Mouse (Mus musculus) common myeloid progenitor, adult 5-6 weeks (primary cell): ENCODE data around the gene Slc46a1. TPM values are rescaled to one million over a fixed set of nuclear protein-coding genes. Genes with fewer than 3 reads are reported as not detected.

Experiments
- ATAC-seq: replicated peaks from 2 replicates; pipeline ENCODE4 v1.8.0; 2016; ENCODE audit warnings: low read depth, mild to moderate bottlenecking, moderate TSS enrichment, inconsistent platforms; ENCODE audit not compliant: poor library complexity, severe bottlenecking
- total RNA-seq: library from RNA; stranded (forward); fragments of 200-1000, 187-1606 nt; gene quantifications from 2 replicates; pipeline ENCODE4 v1.2.3, GENCODE M21; 2017

Slc46a1 gene
- total RNA-seq, 1 experiment from 2014 or later: 2.7 TPM

DNA sequence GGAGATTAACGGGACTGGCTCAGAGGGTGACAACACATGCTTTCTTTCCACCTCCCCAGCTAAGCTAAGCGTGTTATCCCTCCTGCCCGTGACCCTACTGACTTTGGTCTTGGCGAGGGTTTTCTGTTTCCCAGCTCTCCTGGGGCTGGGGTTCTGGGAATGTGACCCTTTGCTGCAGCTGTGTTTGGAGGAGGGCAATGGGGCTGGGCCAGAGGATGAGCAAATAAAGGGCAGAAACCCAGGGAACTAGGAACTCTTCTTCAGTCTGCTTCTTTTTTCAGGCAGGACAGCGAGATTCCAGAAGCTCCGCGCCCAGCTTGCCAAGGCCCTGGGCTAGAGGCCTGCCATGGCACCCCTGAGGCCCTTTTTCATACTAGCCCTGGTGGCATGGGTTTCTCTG is 33.5 kb downstream of the Slc46a1 start, which contains the start of gene Vtn:
Gene Vtn (plus strand): TSS at position 88 of the 400 bp plus-strand sequence.
- ATAC-seq: no peak

DNA sequence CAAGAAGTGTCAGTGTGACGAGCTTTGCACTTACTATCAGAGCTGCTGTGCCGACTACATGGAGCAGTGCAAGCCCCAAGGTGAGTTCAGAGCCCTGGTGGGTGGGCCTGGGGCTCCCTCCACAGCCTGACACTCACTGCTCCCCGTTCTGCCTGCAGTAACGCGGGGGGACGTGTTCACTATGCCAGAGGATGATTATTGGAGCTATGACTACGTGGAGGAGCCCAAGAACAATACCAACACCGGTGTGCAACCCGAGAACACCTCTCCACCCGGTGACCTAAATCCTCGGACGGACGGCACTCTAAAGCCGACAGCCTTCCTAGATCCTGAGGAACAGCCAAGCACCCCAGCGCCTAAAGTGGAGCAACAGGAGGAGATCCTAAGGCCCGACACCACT is 34.0 kb downstream of the Slc46a1 start:
- no peak for ATAC-seq

DNA sequence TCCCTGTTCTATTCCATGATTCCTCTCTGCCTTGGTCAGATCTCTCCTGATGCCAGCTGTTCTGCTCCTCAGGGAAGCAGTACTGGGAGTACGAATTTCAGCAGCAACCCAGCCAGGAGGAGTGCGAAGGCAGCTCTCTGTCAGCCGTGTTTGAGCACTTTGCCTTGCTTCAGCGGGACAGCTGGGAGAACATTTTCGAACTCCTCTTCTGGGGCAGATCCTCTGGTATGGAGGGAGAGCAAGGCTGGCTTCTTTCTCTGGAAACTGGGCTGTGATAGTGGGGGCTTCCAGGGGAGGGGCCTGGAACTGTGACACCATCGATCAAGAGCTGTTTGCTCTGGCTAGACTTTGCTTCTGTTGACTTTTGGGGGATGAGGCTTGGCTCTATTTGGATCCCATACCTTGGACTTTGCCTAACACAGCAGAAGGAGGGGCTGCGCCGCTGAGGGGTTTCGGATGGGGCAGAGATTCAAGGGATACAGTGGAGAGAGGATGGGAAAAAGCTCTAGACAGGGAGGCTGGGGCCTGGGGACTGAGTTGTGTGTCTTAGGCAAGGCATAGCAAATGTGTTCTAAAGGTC is 35.2 kb downstream of the Slc46a1 start:
- ATAC-seq: no peak

DNA sequence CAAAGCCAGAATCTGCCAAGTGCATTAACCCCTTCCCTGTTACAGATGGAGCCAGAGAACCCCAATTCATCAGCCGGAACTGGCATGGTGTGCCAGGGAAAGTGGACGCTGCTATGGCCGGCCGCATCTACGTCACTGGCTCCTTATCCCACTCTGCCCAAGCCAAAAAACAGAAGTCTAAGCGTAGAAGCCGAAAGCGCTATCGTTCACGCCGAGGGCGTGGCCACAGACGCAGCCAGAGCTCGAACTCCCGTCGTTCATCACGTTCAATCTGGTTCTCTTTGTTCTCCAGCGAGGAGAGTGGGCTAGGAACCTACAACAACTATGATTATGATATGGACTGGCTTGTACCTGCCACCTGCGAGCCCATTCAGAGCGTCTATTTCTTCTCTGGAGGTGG is 36.0 kb downstream of the Slc46a1 start:
- ATAC-seq: no peak

DNA sequence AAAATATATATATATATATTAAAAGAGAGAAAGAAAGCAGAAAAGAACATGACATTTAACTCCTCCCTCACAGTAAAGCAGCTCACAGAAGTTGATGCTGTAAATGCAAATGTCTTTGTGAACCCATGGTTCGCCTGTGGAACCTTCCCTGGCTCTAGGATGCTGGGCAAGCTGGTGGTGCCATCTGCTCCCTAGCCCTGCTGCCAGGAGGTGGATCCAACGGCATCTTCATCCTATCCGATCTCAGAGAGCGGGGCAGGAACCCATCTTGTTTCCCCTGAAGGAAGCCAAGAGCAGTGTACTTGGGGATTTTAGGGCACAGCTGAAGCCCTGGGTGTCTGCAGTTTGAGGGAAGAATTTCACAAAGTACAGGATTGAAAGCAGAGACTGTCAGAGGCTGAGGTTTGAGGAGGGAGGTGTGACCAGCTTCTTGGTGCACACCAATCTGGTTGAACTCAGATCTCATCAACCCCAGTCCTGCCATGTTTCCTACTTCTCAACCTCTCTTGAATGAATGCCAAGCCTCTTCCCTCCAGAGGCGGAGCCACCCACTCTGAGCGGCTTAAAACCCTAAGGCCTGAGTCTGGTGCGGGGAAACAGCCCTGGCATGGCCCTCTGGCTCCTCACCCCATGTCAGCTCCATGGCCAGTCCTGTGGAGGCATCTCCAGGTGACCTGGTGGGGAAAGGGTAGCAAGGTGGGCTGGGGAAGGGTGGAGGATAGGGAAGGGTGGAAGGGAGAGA is 37.6 kb downstream of the Slc46a1 start, which contains the start of gene Sebox:
Gene Sebox (plus strand): TSS at position 539 of the 742 bp plus-strand sequence.
- ATAC-seq: no peak

DNA sequence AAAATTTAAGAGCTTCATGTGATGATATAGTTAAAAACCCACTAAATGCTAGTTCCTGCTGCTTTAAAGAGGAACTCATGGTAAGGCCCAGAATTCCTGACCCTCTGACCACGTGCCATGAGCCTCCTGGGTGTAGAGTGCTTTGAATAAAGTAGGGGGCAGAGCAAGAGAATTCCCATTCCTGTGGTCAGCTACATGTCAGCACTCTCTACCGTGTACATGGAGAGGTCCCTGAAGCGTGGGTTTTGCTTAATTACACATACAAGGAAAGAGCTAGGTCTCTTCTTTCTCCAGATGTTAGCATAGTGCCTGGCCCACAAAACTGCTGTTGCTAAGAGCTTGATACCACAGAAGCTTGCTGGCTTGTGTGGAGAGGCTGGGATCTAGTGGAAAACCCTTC is 39.9 kb downstream of the Slc46a1 start:
- no peak for ATAC-seq

DNA sequence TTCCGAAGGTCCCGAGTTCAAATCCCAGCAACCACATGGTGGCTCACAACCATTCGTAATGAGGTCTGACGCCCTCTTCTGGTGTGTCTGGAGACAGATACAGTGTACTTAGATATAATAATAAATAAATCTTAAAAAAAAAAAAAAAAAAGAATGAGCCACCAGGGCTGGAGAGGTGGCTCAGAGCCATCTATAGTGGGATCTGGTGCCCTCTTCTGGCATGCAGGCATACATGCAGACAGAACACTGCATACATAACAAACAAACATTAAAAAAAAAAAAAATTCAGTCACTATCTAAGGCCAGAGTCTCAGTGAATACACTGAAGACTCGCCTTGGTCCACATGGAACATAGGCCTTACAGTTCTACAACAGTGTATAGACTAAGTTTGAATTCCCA is 43.7 kb downstream of the Slc46a1 start:
- no peak for ATAC-seq

DNA sequence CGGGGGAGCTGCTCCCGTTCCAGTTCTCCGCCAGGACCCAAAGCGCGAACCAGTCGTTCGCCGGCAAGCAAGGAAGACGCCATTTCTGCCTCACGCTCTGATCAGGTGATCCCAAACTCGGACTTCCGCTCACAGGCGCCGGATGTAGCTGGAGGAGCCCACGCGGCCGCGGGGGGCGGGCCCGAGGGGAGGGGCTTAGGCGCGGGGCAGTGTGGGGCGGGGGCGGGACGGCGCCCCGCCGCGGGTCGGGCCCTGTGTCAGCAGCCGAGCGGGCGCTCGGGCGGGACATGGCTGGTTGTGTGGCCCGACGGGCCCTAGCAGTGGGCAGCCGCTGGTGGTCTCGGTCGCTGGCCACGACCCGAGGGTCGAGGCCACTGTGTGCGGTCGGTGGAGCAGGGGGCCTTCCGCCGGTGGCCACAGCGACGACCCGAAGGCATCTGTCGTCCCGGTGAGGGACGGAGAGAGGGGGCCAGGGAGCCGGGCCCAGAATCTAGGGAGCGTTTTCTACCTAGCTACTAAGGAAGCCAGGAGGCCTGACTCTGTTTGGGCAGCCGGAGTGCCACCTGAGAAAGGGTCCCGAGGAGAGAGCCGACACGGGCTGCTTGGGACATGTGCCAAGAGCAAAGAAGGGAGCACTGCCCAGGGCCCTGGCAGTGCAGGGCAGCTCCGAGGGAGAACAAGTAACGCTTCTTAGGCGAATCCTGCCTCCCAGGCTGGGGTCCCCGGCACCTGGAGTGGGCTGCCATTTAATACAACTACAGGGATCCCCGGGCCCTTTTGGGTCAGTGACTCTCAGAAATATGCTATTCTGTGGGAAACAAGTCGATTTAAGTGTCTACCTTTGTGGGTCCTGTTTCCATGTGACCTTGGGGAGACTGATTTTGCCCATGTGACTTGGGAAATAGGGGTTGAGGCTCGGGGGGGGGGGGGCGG is 46.8 kb downstream of the Slc46a1 start, which contains the start of the genes Tmem199 and Poldip2:
Gene Tmem199 (minus strand): TSS at position 148 of the 933 bp plus-strand sequence.
Gene Poldip2 (plus strand): TSS at position 169 of the 933 bp plus-strand sequence.
- peak; percentile 92 for ATAC-seq

DNA sequence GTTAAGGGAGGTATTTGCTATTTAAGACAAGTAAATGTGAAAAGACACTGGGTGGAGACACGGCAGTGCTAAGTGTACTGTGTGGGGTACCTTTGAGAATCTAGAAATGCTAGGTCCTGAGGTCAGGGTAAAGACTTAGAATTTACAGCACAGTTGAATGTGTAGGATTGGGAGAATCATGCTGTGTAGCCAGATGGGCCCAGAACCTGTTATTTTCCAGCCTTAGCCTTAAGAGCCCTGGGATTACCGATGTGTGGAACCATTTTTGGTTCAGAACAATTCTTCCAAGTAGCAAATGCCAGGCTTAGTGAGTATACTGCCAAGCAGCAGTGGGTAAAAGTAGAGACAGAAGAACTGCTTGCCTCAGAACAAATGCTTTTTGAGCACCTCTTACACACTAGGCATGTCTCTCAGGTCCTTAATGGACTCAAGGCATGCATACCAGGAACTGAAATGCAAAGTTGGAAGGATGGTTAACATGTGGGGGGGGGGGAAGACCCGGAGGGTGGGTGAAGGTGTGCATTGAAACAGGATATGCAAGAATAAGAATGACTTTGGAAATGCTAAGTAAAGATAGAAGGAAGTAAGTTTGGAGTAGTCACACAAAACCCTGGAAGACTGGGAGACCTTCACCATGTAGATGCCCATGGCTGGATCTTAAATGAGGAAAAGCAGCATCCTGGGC is 47.8 kb downstream of the Slc46a1 start:
- no peak for ATAC-seq

DNA sequence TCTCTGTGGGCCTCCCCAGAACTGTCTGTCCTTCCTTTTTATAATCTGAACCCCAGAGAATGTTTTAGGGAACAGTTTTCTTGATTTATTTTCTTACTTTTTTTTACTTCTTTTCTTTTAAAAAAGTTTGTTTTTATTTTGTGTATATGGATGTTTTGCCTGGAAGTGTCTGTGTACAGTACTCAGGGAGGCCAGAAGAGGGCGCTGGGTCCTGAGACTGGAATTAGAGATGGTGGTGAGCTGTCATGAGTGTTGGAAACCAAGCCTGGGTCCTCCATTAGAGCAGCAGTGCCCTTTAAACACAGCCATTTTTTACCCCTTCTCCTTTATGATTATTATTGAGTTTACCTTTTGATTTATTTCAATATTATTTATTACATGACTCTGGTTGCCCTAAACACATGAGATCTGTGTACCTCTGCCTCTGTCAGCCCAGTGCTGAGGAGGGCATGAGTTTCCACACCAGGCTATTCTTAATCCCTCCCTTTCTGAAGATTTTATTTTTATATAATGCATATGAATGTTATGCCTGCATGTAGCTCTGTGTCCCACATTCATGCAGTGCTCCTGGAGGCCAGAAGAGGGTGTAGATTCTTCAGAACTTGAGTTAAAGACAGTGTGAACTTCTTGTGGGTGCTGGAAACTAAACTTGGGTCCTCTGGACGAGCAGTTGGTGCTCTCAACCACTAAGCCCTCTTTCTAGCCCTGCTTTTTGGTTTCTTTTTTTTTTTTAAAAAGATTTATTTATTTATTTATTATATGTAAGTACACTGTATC is 50.2 kb downstream of the Slc46a1 start:
- ATAC-seq: no peak

DNA sequence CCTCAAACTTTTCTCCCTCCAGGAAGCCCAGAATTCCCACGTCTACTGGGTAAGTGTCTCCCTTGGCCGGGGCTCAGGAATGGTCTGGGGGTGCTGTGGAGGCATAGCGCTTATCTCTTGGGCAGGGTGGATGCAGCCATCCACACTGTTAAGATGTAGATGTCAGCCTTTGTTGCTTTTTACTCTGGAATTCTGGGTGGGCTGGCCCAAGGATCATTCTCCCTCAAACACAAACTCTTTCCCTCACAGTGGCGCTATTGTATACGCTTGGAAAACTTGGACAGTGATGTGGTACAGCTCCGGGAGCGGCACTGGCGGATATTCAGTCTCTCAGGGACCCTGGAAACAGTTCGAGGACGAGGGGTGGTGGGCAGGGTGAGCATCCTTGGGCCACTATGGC is 53.4 kb downstream of the Slc46a1 start:
- ATAC-seq: no peak

Other genes with a start within 250 kb of the Slc46a1 start
- 42.2 and 57.7 TPM in 2 replicates for gene Sdf2, start 220.0 kb upstream of the Slc46a1 start, total RNA-seq
- gene Supt6, start 219.7 kb upstream of the Slc46a1 start, total RNA-seq: 47.7 and 49.6 TPM in 2 replicates
- 88.7 and 92.9 TPM in 2 replicates for gene 2610507B11Rik, start 203.9 kb upstream of the Slc46a1 start, total RNA-seq
- 0.09 TPM in 1 of 2 replicates, not detected in the other for gene BC030499, start 174.9 kb upstream of the Slc46a1 start, total RNA-seq
- 45.9 and 52.4 TPM in 2 replicates for gene Spag5, start 164.2 kb upstream of the Slc46a1 start, total RNA-seq
- 1.4 TPM in 1 of 2 replicates, not detected in the other for gene Aldoc, start 142.7 kb upstream of the Slc46a1 start, total RNA-seq
- 12.6 and 17.9 TPM in 2 replicates for gene Pigs, start 137.3 kb upstream of the Slc46a1 start, total RNA-seq
- gene Unc119, start 122.2 kb upstream of the Slc46a1 start, total RNA-seq: 13.5 and 33.7 TPM in 2 replicates
- not detected in 2 replicates for gene Foxn1, start 79.1 kb upstream of the Slc46a1 start, total RNA-seq
- gene Slc13a2, start 43.5 kb upstream of the Slc46a1 start, total RNA-seq: not detected in 2 replicates
- gene Sarm1, start 32.1 kb downstream of the Slc46a1 start, total RNA-seq: not detected in 2 replicates
- gene Vtn, start 33.4 kb downstream of the Slc46a1 start, total RNA-seq: not detected in 2 replicates
- gene Sebox, start 37.8 kb downstream of the Slc46a1 start, total RNA-seq: 0.82 TPM in 1 of 2 replicates, not detected in the other
- 23.4 and 24.8 TPM in 2 replicates for gene Tmem199, start 46.5 kb downstream of the Slc46a1 start, total RNA-seq
- gene Poldip2, start 46.5 kb downstream of the Slc46a1 start, total RNA-seq: 61.4 and 70.8 TPM in 2 replicates
- 2.0 and 4.2 TPM in 2 replicates for gene Tnfaip1, start 70.6 kb downstream of the Slc46a1 start, total RNA-seq
- 150 and 174 TPM in 2 replicates for gene Ift20, start 70.7 kb downstream of the Slc46a1 start, total RNA-seq
- 44.3 and 56.2 TPM in 2 replicates for gene Tmem97, start 85.1 kb downstream of the Slc46a1 start, total RNA-seq
- gene Nlk, start 231.7 kb downstream of the Slc46a1 start, total RNA-seq: 23.5 and 36.4 TPM in 2 replicates